Mouse (Mus musculus) midbrain, embryonic 11.5 days (tissue): ENCODE results near the gene Xlr5b. TPM values are rescaled to one million over a fixed set of nuclear protein-coding genes. Genes with fewer than 3 reads are reported as not detected.
"Not testable (repeated sequence)": the region's sequence is repeated elsewhere in the genome, so short reads cannot be mapped to it uniquely, and the experiment has no call there.

ENCODE experiments used
- ATAC-seq: fragments of 200-750 bp; cut with Nextera tagmentation; 2 replicates; pipeline ENCODE4 v1.8.0; 2017; ENCODE audit warnings: moderate TSS enrichment, moderate library complexity; ENCODE audit not compliant: low FRiP score
- DNase-seq: peaks from one replicate; pipeline ENCODE4 v3.0.0; 2015; ENCODE audit warnings: low spot score; ENCODE audit errors: missing footprints
- H3K27ac ChIP-seq: fragments of 300-500 bp; sonication (generic); 2 replicates; pipeline ENCODE4 v1.5.1; 2014; ENCODE audit warnings: low read depth, low read length
- H3K27me3 ChIP-seq: fragments of 300-500 bp; sonication (generic); 2 replicates; pipeline ENCODE4 v1.6.1; 2014; ENCODE audit warnings: mild to moderate bottlenecking, low read length, moderate library complexity, mixed read lengths; ENCODE audit not compliant: control insufficient read depth, insufficient read depth
- H3K36me3 ChIP-seq: fragments of 300-500 bp; sonication (generic); 2 replicates; pipeline ENCODE4 v1.6.1; 2014; ENCODE audit warnings: mild to moderate bottlenecking, low read length, moderate library complexity, mixed read lengths; ENCODE audit not compliant: control insufficient read depth, insufficient read depth
- H3K4me1 ChIP-seq: fragments of 300-500 bp; sonication (generic); 2 replicates; pipeline ENCODE4 v1.6.1; 2014; ENCODE audit warnings: low read length; ENCODE audit not compliant: control insufficient read depth, insufficient read depth
- H3K4me2 ChIP-seq: fragments of 300-500 bp; sonication (generic); 2 replicates; pipeline ENCODE4 v1.6.1; 2014; ENCODE audit warnings: mild to moderate bottlenecking, moderate library complexity
- H3K4me3 ChIP-seq: fragments of 300-500 bp; sonication (generic); 2 replicates; pipeline ENCODE4 v1.5.1; 2014; ENCODE audit warnings: low read depth, low read length
- H3K9ac ChIP-seq: fragments of 300-500 bp; sonication (generic); 2 replicates; pipeline ENCODE4 v1.6.1; 2014; ENCODE audit warnings: low read length
- H3K9me3 ChIP-seq: fragments of 300-500 bp; sonication (generic); 2 replicates; pipeline ENCODE4 v1.6.1; 2016; ENCODE audit warnings: low read length; ENCODE audit not compliant: control insufficient read depth
- WGBS: fragments of 180-500 bp; shearing (Covaris S2); extraction: QIAGEN DNeasy Blood & Tissue Kit; methylation state at CpG from one replicate; pipeline ENCODE4 v1.1.7; 2014; 5-methylcytosine and 5-hydroxymethylcytosine counted together
- polyA plus RNA-seq: library from polyadenylated mRNA; unstranded; fragments of >200 nt; fragmentation: Nextera tagmentation; extraction: Ambion mirVana; gene quantifications from 2 replicates; pipeline ENCODE4 v1.2.1, GENCODE M21; 2014

Gene Xlr5b
- polyA plus RNA-seq = not detected in 2 replicates

DNA sequence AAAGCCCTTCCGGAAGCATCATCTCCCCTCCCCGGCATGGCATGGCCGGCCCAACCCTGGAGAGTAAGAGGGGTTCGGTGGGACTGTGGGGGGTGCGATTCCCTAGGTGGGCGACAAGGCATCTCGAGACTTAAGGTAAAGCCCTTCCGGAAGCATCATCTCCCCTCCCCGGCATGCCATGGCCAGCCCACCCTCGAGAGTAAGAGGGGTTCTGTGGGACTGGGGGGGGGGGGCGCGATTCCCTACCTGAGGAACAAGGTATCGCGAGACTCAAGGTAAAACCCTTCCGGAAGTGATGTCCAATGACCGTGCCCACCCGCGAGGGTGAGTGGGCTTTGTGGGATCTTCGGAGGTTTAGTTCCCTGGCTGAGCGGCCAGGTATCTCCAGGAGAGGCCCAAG is at the start of gene Xlr5b:
TSS of gene Xlr5b (plus strand) at position 301 of the 400 bp plus-strand sequence.
- not testable (repeated sequence) for H3K36me3 ChIP-seq, H3K9me3 ChIP-seq, H3K4me2 ChIP-seq, H3K27ac ChIP-seq, H3K4me1 ChIP-seq, H3K27me3 ChIP-seq, H3K9ac ChIP-seq, H3K4me3 ChIP-seq, ATAC-seq, DNase-seq
- WGBS = no CpG with 5 or more reads among the region's 20 CpGs

DNA sequence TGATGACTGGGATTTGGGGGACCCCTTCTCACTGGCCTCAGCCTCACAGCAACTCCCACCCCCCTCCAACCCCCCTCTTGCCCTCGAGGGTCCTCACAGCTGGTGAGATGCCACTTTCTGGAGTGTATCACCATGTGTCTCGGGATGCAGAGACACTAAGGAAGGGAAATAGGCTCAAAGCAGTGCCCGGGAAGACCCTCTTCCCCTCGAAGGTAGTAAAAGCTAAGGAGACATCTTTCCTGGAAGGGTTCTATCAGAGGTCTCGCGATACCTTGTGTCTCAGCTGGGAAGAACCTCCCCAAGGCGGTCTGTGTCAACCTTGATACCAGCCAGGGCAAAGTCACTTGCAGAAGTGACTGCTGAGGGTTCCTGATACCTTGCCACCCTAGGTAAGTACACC is 31.8 kb upstream of the Xlr5b start, which contains the start of gene Gm14685:
TSS of gene Gm14685 (plus strand) at position 301 of the 400 bp plus-strand sequence.
- H3K27me3 ChIP-seq, H3K9me3 ChIP-seq, H3K36me3 ChIP-seq, H3K4me1 ChIP-seq, H3K4me3 ChIP-seq, H3K27ac ChIP-seq, ATAC-seq, DNase-seq, H3K9ac ChIP-seq, H3K4me2 ChIP-seq: not testable (repeated sequence)
- no CpG with 5 or more reads among the region's 7 CpGs for WGBS

- ATAC-seq = peak; percentile 52; the same call in 1 of the 2 replicates
These were observed 25.5 kb upstream of the Xlr5b start for GRCm38 (mm10) chrX:73122859-73123829.

DNA sequence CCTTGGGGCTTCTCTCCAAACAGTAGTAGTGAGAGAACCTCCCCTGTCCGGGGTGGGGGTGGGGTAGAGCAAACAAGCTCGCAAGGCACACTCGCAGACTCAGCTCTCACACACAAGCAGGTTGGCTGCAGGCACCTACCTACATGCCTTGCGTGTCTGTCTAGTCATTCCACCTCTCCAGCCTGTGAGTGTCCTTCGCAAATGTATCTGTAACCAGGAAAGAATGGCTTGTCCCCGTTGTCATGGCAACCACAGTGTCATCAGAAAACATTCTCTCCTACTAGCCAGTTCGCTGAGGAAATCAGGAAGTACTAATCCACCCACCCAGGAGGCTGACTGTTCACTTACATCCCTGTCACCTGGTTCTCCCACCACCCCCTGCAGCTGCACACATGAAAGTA is 5.4 kb upstream of the Xlr5b start:
- not testable (repeated sequence) for H3K36me3 ChIP-seq, H3K27me3 ChIP-seq, H3K9me3 ChIP-seq, H3K4me1 ChIP-seq, H3K4me3 ChIP-seq, H3K9ac ChIP-seq, H3K4me2 ChIP-seq, DNase-seq, H3K27ac ChIP-seq
- peak; percentile 54; the same call in 1 of the 2 replicates for ATAC-seq
- no CpG with 5 or more reads among the region's 7 CpGs for WGBS

More at GRCm38 (mm10) chrX:73122859-73123829, 25.5 kb upstream of the Xlr5b start:
- not testable (repeated sequence) for H3K9ac ChIP-seq, H3K36me3 ChIP-seq, H3K27me3 ChIP-seq, DNase-seq, H3K27ac ChIP-seq, H3K9me3 ChIP-seq, H3K4me2 ChIP-seq, H3K4me3 ChIP-seq, H3K4me1 ChIP-seq
- WGBS = no CpG with 5 or more reads among the region's 12 CpGs

DNA sequence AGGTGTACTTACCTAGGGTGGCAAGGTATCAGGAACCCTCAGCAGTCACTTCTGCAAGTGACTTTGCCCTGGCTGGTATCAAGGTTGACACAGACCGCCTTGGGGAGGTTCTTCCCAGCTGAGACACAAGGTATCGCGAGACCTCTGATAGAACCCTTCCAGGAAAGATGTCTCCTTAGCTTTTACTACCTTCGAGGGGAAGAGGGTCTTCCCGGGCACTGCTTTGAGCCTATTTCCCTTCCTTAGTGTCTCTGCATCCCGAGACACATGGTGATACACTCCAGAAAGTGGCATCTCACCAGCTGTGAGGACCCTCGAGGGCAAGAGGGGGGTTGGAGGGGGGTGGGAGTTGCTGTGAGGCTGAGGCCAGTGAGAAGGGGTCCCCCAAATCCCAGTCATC is 754 bp downstream of the Xlr5b start, which contains the start of gene DXBay18:
TSS of gene DXBay18 (minus strand) at position 101 of the 400 bp plus-strand sequence.
- H3K27ac ChIP-seq, H3K4me1 ChIP-seq, DNase-seq, H3K4me2 ChIP-seq, H3K27me3 ChIP-seq, H3K36me3 ChIP-seq, ATAC-seq, H3K9ac ChIP-seq, H3K4me3 ChIP-seq, H3K9me3 ChIP-seq: not testable (repeated sequence)
- no CpG with 5 or more reads among the region's 7 CpGs for WGBS

DNA sequence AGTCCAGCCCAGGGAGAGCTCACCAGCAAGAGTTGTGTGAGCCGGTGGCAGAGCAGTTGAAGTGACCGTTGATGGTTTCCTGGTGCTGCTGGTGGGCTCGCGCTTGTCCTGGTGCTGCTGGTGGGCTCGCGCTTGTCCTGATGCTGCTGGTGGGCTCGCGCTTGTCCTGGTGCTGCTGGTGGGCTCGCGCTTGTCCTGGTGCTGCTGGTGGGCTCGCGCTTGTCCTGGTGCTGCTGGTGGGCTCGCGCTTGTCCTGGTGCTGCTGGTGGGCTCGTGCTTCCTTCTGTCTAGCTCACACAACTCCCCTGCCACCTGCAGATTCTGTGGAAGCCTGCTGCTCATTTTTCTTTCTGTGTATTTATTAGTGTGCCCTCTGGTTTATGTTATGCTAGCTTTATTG is 28.3 kb downstream of the Xlr5b start, which contains the start of gene Spin2d:
TSS of gene Spin2d (minus strand) at position 101 of the 400 bp plus-strand sequence.
- H3K9ac ChIP-seq, ATAC-seq: not testable (repeated sequence)
- 92% methylated on average over 3 of the region's 15 CpGs for WGBS

GRCm38 (mm10) chrX:73191934-73192333 is 43.3 kb downstream of the Xlr5b start, which contains the start of gene Xlr3b:
TSS of gene Xlr3b (plus strand) at chrX:73192207.
- H3K9me3 ChIP-seq, H3K4me3 ChIP-seq, H3K4me2 ChIP-seq, H3K27me3 ChIP-seq, H3K9ac ChIP-seq, H3K27ac ChIP-seq, H3K4me1 ChIP-seq, H3K36me3 ChIP-seq, DNase-seq: not testable (repeated sequence)
- WGBS = 86% methylated on average over 12 of the region's 12 CpGs
- ATAC-seq = peak; percentile 35; the same call in 1 of the 2 replicates

More for the DNA sequence above, 28.3 kb downstream of the Xlr5b start, which contains the start of gene Spin2d:
- not testable (repeated sequence) for H3K4me2 ChIP-seq, H3K27ac ChIP-seq, H3K36me3 ChIP-seq, H3K9me3 ChIP-seq, DNase-seq, H3K27me3 ChIP-seq, H3K4me1 ChIP-seq, H3K4me3 ChIP-seq
